Mouse (Mus musculus) lung, postnatal 0 days (tissue): ENCODE results near the gene Hoxa4. TPM values are rescaled to one million over a fixed set of nuclear protein-coding genes. Genes with fewer than 3 reads are reported as not detected.

Source experiments
- ATAC-seq: fragments of 200-750 bp; cut with Nextera tagmentation; 2 replicates; pipeline ENCODE4 v1.8.0; 2017; ENCODE audit warnings: moderate library complexity
- DNase-seq: peaks from one replicate; pipeline ENCODE4 v3.0.0-alpha.2; 2016; ENCODE audit warnings: low spot score
- H3K27ac ChIP-seq: fragments of 300-500 bp; sonication (generic); 2 replicates; pipeline ENCODE4 v1.5.1; 2014; ENCODE audit warnings: antibody characterized with exemption, mild to moderate bottlenecking, low read length, mixed read lengths
- H3K27me3 ChIP-seq: fragments of 300-500 bp; sonication (generic); replicated peaks from 2 replicates; pipeline ENCODE4 v1.6.1; 2014; ENCODE audit warnings: low read length, mixed read lengths; ENCODE audit not compliant: insufficient read depth
- H3K36me3 ChIP-seq: fragments of 300-500 bp; sonication (generic); 2 replicates; pipeline ENCODE4 v1.6.1; 2014; ENCODE audit warnings: low read length, mixed read lengths; ENCODE audit not compliant: insufficient read depth
- H3K4me1 ChIP-seq: fragments of 300-500 bp; sonication (generic); 2 replicates; pipeline ENCODE4 v1.6.1; 2014; ENCODE audit warnings: antibody characterized with exemption, low read depth, low read length, mixed read lengths; ENCODE audit not compliant: insufficient read depth
- H3K4me2 ChIP-seq: fragments of 300-500 bp; sonication (generic); replicated peaks from 2 replicates; pipeline ENCODE4 v1.6.1; 2014; ENCODE audit warnings: low read depth, mild to moderate bottlenecking, low read length, moderate library complexity, mixed read lengths
- H3K4me3 ChIP-seq: fragments of 300-500 bp; sonication (generic); 2 replicates; pipeline ENCODE4 v1.5.1; 2014; ENCODE audit warnings: low read depth, low read length
- H3K9ac ChIP-seq: fragments of 300-500 bp; sonication (generic); replicated peaks from 2 replicates; pipeline ENCODE4 v1.6.1; 2014; ENCODE audit warnings: low read depth, mild to moderate bottlenecking
- H3K9me3 ChIP-seq: fragments of 300-500 bp; sonication (generic); 2 replicates; pipeline ENCODE4 v1.6.1; 2016; ENCODE audit warnings: low read length, mixed read lengths
- CTCF ChIP-seq: IDR thresholded peaks from 2 replicates; pipeline ENCODE4 v1.5.1; 2016; ENCODE audit warnings: antibody characterized with exemption, mild to moderate bottlenecking
- EP300 ChIP-seq: IDR thresholded peaks from 2 replicates; pipeline ENCODE4 v1.6.1; 2016; ENCODE audit warnings: antibody characterized with exemption, mild to moderate bottlenecking, control low read depth
- WGBS: fragments of 180-500 bp; shearing (Covaris S2); extraction: QIAGEN DNeasy Blood & Tissue Kit; methylation state at CpG from one replicate; pipeline ENCODE4 v1.1.7; 2014; 5-methylcytosine and 5-hydroxymethylcytosine counted together
- microRNA counts: library from miRNA; unstranded; fragments of <30 nt; microRNA quantifications from one replicate; lab custom pipeline; 2015
- microRNA-seq: library from miRNA; unstranded; fragments of <30 nt; microRNA quantifications from one replicate; pipeline ENCODE4, GENCODE M21; 2016
- polyA plus RNA-seq: library from polyadenylated mRNA; unstranded; fragments of >200 nt; fragmentation: Nextera tagmentation; extraction: Ambion mirVana; gene quantifications from 2 replicates; pipeline ENCODE4 v1.2.1, GENCODE M21; 2015

Gene Hoxa4
- polyA plus RNA-seq, 1 experiment from 2014 or later = 3.9 TPM

DNA sequence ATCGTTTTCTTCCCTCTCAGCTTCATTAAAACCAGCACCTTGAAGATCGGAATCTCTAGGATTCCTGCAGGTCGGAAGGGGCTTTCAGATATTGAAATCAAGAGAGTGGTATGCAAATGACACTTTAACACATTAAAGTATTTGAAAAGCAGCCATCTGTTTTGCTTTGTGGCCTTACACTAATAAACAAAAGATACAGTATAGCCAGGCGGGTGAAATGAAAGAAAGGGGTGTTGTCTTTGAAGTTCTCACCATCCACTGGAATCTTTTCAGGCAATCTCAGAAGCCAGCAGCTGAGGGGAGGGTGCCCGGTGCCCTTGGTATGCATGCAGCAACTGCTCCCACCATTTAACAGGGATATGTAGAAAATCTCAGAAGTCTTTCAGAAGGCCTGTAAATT lies 37.5 kb downstream of the Hoxa4 start:
- DNase-seq = no peak
- 58% methylated on average over 5 of the region's 5 CpGs for WGBS
- Histone ChIP-seq H3K9me3 (no peaks in the 10 kb centered on the region), H3K4me3 (no peak overlapping the region), H3K36me3 (no peaks in the 10 kb centered on the region), H3K4me2 (no peak overlapping the region), H3K27ac (no peak overlapping the region), H3K27me3 (peaks cover 56% of the 10 kb centered on the region), H3K4me1 (0 out of 2 replicates have a peak, but pooled peaks cover under 1% of the 10 kb centered on the region), H3K9ac (no peak overlapping the region)
- TF ChIP-seq EP300 (no peak), CTCF (no peak)
- no peak for ATAC-seq

DNA sequence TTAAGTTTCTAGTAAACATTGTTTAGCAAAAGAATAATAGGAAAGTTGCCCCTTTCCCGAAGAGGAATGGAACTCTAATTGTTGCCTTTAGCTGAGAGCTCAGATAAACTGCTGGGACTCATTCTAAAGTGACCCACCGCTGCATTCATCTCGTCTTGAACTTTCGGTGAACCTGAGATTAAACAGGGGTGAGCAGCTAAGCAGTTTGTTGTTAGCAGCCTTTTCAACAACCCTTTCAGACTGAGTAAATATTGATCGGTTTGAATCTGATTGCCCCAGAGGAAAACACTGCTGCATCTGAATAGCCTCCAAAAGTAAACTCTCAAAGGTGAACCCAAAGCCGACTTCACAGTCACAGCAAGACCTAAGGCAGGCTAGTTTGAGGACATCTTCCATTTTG lies 38.3 kb downstream of the Hoxa4 start:
- Histone ChIP-seq H3K4me1 (no peaks in the 10 kb centered on the region), H3K27ac (no peak overlapping the region), H3K36me3 (no peaks in the 10 kb centered on the region), H3K27me3 (peaks cover 56% of the 10 kb centered on the region), H3K4me3 (no peak overlapping the region), H3K9ac (no peak overlapping the region), H3K9me3 (no peaks in the 10 kb centered on the region), H3K4me2 (no peak overlapping the region)
- DNase-seq (no peak), ATAC-seq (no peak)
- whole genome bisulfite sequencing = 31% methylated on average over 6 of the region's 6 CpGs
- no peak for TF ChIP-seq CTCF
- TF ChIP-seq EP300 = no peak

DNA sequence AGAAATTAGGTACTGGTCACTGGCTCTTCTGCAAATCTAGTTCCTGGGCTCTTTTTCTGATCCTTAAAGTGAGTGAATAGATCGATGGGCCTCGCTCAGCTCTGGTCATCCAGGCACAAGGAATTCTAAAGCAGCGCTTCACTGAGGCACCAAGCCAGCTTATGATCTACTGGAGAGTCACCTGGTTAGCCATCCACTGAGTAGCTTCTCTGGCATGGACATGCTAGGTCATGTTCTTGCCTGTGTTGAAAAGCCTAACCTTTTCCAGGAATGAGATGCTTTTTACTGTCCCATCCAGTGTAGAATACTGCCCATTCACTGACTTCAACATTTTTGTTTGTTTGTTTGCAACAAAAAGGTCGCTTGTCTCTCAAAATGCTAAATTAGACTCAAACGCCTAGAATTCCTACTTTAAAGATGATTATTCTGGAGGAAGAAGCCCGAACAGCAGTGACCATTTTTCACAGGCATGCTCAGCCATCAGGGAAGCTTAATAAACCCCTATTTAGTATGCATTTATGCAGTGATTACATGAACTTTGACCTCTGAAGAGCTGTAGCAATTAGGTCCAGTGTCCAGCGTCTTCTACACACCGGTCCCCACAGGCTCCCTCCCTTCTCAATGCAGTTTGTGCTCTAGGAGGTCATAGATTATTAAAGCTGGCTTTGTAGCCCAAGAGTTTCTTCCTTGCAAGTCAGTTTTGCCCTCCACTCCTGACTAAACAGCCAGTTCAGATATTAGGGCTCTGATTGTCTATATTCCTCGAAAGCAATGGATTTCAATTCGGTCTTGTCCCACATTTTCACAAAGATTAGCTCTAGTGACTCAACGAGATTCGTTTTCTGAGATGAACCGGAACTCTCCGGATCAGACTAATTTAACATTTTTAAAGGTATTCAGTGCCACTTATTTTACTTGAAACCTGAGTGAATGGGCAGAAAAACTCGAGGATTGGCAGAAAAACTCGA lies 39.0 kb downstream of the Hoxa4 start:
- ATAC-seq (no peak), DNase-seq (no peak)
- Histone ChIP-seq H3K36me3 (no peaks in the 10 kb centered on the region), H3K4me3 (no peak overlapping the region), H3K9ac (no peak overlapping the region), H3K9me3 (no peaks in the 10 kb centered on the region), H3K27me3 (peaks cover 52% of the 10 kb centered on the region), H3K4me2 (no peak overlapping the region), H3K4me1 (no peaks in the 10 kb centered on the region), H3K27ac (no peak overlapping the region)
- no peak for TF ChIP-seq CTCF
- TF ChIP-seq EP300 = no peak
- 38% methylated on average over 16 of the region's 16 CpGs for WGBS

DNA sequence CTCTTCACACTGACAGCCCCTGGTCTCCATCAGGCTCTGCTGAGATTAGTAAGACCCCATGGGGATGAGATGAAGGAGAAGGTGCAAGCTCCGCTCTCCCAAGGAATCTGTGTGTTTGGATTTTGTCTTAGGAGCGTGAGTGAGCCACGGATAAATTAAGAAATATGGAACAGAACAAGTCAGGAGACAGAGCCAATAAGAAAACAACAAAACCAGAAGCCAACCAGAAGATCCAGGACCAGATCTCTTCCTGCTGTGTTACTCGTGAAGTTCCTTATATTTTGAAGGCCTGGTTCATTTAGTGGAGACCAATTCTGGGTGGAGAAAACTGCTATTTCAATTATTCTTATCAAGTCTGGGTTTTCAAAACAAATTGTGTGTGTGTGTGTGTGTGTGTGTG lies 40.0 kb downstream of the Hoxa4 start:
- TF ChIP-seq EP300 (no peak), CTCF (no peak)
- Histone ChIP-seq H3K27ac (no peak overlapping the region), H3K36me3 (no peaks in the 10 kb centered on the region), H3K27me3 (peaks cover 43% of the 10 kb centered on the region), H3K9me3 (no peaks in the 10 kb centered on the region), H3K4me1 (no peaks in the 10 kb centered on the region), H3K9ac (no peak overlapping the region), H3K4me3 (no peak overlapping the region), H3K4me2 (no peak overlapping the region)
- DNase-seq (no peak), ATAC-seq (no peak)
- WGBS = 56% methylated on average over 4 of the region's 4 CpGs

DNA sequence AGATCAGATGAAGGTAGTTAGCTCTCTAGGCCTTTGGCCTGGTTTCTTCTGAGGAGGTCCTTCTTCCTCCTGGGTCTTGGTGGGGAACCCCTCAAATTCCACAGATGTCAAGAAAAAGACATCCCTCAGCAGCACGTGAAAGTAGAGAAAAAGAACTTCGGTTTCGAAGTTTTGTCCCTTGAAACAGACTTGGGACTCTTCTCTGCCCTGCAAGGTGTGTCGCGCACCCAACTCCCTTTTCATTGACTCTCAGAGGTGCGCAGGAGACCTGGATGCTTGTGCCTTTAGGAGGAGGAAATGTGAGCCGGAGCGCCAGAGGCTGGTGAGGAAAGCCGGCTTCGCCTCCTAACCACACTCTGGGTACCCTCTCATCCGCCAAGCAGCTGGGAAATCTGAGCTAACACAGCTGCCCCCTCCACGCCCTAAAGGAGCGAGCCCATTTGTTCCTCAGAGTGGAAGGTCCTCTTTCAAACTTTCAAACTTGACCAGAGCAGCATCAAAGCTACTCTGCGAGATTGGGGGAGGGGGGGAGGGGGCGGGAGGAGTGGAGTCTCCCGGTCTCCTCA lies 41.1 kb downstream of the Hoxa4 start:
- TF ChIP-seq CTCF (no peak), EP300 (no peak)
- H3K27me3 ChIP-seq = peaks cover 34% of the 10 kb centered on the region
- no peak overlapping the region for H3K4me2 ChIP-seq
- H3K27ac ChIP-seq = no peak overlapping the region
- no peak for ATAC-seq
- H3K9ac ChIP-seq = no peak overlapping the region
- H3K4me1 ChIP-seq = no peaks in the 10 kb centered on the region
- no peak for DNase-seq
- no peak overlapping the region for H3K4me3 ChIP-seq
- WGBS = 10% methylated on average over 16 of the region's 16 CpGs
- no peaks in the 10 kb centered on the region for H3K9me3 ChIP-seq
- H3K36me3 ChIP-seq = no peaks in the 10 kb centered on the region

MicroRNA genes within 50 kb of the gene (microRNA counts, 519-probe panel; counts per million panel counts)
- microRNA mmu-miR-196b (lab: Ali Mortazavi, UCI) = not detected

Small RNA genes lying within 50 kb of the gene (microRNA-seq; reads per million reads assigned to microRNA genes)
- gene Mir196b = 9.5 reads per million, percentile 22 among the genes with 10 or more reads in this experiment

Other genes starting within 250 kb of the Hoxa4 start
- 78.5 and 82.9 TPM in 2 replicates for gene Skap2, start 179.2 kb downstream of the Hoxa4 start, polyA plus RNA-seq
- 0.65 and 1.0 TPM in 2 replicates for gene Hoxa1, start 33.4 kb downstream of the Hoxa4 start, polyA plus RNA-seq
- 7.2 and 8.2 TPM in 2 replicates for gene Hoxa2, start 26.9 kb downstream of the Hoxa4 start, polyA plus RNA-seq
- gene 5730596B20Rik, start 14.3 kb downstream of the Hoxa4 start, polyA plus RNA-seq = 1.5 and 1.6 TPM in 2 replicates
- 39.7 and 40.3 TPM in 2 replicates for gene Hoxa5, start 12.8 kb upstream of the Hoxa4 start, polyA plus RNA-seq
- 0.95 and 1.1 TPM in 2 replicates for gene Hoxa6, start 17.0 kb upstream of the Hoxa4 start, polyA plus RNA-seq
- 4.3 and 4.8 TPM in 2 replicates for gene Hoxa3, start 21.6 kb upstream of the Hoxa4 start, polyA plus RNA-seq
- gene Gm28308, start 21.6 kb upstream of the Hoxa4 start, polyA plus RNA-seq = not detected in 2 replicates
- 7.5 and 8.7 TPM in 2 replicates for gene Hoxa7, start 30.1 kb upstream of the Hoxa4 start, polyA plus RNA-seq
- gene Hoxa9, start 39.3 kb upstream of the Hoxa4 start, polyA plus RNA-seq = 0.06 and 0.07 TPM in 2 replicates
- gene Hoxa10, start 49.1 kb upstream of the Hoxa4 start, polyA plus RNA-seq = not detected in 2 replicates
- not detected in 2 replicates for gene Hoxa11, start 54.1 kb upstream of the Hoxa4 start, polyA plus RNA-seq
- 0.12 TPM in 1 of 2 replicates, not detected in the other for gene Hoxa13, start 69.1 kb upstream of the Hoxa4 start, polyA plus RNA-seq
- gene Evx1, start 121.7 kb upstream of the Hoxa4 start, polyA plus RNA-seq = not detected in 2 replicates